Mouse (Mus musculus) cortical plate, adult 2 months (tissue): Measurements from ENCODE around the gene Plekha4.

Source experiments
- CTCF ChIP-seq: fragments of 200-500 bp; IDR thresholded peaks from 2 replicates; pipeline ENCODE4 v1.5.1; 2011; ENCODE audit warnings: mild to moderate bottlenecking, control low read depth, low read length; ENCODE audit not compliant: insufficient read depth; ENCODE audit errors: extremely low read depth
- POLR2A ChIP-seq: fragments of 200-500 bp; IDR thresholded peaks from 2 replicates; pipeline ENCODE4 v1.6.1; 2011; ENCODE audit warnings: mild to moderate bottlenecking, low read length, control low read depth; ENCODE audit not compliant: insufficient read depth; ENCODE audit errors: extremely low read depth

DNA sequence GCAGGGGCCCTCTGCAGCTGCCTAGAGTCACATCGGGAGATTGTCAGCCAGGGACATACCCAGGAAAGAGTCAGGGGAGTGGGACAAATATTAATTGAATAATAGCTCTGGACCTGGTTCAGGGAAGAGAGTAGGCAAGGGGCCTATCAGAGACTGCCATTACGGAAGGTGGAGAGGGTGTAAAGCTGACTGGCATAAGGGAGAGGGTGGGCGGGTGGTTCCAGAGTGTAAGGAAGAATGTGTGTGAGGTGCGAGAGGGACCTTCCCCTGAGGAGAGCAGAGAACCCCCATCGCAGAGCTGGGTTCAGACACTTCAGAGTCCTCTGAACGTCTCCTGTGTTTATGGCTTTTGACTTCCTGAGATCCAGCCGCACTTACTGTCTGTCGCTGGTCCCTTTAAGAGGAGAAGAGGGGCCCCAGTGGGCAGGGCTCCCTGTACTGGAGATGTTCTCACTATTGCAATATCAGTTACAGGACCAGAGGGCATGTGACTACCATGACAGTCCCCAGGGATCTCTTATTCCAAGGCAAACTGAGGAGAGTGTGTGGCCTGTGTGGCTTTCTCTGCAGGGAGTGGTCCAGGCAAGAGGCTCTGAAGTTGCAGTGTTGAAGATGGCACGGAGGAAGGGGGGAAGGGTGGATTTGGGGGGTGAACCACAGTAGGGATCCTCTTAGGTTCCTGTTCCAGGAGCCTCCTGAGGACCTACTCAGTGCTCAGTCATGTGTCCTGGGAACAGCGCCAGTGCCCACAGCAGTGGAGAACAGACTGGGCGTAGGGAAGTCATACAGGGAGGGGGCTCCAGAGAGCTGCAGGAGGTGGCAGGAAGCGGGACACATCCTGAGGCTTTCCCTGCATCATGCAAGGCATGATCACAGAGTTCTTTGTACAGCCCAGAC is 35.7 kb downstream of the Plekha4 start:
- TF ChIP-seq CTCF (no peak), POLR2A (no peak)
